Mouse (Mus musculus) gastrocnemius, postnatal 4 days (tissue): ENCODE measurements around the gene Atg16l1. TPM values are rescaled to one million over a fixed set of nuclear protein-coding genes. Genes with fewer than 3 reads are reported as not detected.

Experiments used
- DNase-seq, 2 experiments: peaks; one replicate each; pipeline ENCODE4 v3.0.0; 2021 to 2022; ENCODE audit warnings: low spot score in 2 of 2, mixed read lengths in 2 of 2
- total RNA-seq, 2 experiments: library from RNA; stranded (reverse); gene quantifications; 2 replicates each; pipeline ENCODE4 v1.2.3; 2021

Atg16l1 gene
- total RNA-seq, 2 experiments from 2014 or later: 22.4 to 24.1 TPM

DNA sequence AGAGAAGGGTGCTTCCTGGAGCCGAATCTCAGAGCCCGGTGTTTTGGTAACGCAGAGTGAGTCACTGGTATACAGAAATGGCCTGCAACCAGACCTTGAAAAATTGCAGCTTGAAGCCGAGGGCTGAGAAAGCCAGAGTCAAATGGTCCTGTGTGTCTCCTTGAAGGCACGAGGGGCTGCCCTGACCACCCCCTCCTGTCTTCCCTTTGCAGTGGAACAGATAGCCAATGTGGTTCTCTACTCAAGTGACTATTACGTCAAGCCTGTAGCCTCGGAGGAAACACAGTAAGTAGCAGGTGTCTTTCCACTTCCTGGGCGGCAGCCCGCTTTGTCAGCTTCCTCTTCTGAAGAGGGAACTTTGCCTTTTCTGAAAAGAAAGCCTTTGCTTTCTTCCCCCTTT lies 72.5 kb downstream of the Atg16l1 start:
- DNase-seq: no peak

DNA sequence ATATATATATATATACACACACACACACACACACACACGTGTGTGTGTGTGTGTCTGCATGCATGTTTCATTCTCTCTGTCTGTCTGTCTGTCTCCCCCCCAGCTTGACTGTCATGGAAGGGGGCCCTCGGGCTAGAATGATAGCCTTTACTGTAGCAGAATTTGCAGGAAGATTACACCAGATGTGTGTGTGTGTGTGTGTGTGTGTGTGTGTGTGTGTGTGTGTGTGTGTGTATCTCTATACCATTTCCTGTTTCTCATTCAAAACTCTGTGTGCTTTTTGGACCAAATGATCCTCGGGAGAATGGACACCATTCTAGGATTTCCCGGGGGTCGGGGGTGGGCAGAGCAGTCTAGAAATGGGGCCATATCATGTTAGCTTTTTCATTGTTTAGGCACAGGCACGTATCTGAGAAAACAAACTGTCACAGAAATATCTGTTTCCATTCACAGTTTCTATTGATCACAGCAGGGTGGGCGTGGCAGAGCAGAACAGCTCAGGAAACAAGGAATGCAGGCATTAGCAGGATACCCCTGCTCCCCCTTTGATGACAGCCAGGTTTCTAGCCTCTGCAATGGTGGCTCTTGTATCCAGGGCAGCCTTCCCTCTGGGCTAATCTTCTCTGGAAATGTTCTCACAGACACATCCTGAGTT lies 73.4 kb downstream of the Atg16l1 start:
- DNase-seq: no peak

DNA sequence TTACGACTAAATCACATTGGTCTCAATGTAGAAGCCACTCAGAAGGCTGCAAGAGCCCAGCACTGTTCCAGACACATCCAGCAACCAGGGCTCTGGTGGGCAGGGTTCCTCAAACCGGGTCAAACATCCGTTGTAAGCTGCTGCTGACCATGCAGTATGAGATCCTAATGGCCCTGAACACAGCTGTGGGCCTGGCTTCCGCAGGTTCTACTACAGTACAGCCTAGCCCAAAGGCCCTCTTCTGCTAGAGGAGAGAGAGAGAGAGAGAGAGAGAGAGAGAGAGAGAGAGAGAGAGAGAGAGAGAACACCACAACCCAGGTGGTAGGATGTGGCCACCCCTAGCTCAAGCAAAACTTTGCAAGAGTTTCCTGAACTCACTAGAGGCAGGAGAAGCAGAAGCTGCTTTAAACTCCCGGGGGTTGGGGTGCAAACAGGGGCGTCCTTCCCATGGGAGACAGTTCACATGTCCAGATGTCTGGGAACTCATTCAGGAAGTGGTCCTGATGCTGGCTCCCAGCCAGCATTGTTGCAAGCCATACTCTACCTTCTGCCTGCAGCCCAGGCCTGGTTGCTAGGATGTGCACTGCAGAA lies 74.0 kb downstream of the Atg16l1 start:
- DNase-seq: no peak

DNA sequence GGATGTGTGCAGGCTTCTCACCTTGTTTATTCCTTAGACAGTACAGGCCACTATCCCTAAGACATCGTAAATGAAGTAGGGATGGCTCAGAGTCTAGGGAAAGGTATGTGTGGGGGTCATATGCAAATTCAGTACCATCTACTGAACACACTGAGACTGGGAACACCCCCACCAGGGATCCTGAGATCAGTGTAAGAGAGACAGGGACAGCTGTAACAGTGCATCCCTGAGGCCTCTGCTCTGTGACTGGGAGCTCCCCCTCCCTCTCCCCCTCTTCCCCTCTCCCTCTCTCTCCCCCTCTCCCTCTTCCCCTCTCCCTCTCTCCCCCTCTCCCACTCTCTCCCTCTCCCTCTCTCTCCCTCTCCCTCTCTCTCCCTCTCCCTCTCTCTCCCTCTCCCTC lies 80.8 kb downstream of the Atg16l1 start:
- DNase-seq: no peak

DNA sequence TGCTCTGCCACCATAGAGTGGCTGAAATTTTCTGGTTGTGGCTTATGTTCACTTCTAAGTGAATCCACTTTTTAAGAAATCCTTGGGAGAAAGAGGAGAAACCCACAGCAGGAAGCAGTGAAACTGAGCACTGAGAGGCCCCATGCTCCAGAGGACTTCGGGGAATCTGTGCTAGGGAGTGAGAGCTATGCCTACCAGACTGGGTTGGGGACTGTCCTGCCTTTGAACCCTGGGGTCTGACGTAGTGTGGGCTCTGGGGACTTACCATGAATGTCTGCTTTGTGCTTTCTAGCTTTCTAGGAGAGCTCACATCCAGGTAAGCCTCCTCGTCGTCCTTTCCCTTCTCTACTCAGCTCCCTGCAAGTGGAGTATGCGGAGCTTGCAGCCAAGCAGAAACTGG lies 81.3 kb downstream of the Atg16l1 start:
- DNase-seq: no peak

DNA sequence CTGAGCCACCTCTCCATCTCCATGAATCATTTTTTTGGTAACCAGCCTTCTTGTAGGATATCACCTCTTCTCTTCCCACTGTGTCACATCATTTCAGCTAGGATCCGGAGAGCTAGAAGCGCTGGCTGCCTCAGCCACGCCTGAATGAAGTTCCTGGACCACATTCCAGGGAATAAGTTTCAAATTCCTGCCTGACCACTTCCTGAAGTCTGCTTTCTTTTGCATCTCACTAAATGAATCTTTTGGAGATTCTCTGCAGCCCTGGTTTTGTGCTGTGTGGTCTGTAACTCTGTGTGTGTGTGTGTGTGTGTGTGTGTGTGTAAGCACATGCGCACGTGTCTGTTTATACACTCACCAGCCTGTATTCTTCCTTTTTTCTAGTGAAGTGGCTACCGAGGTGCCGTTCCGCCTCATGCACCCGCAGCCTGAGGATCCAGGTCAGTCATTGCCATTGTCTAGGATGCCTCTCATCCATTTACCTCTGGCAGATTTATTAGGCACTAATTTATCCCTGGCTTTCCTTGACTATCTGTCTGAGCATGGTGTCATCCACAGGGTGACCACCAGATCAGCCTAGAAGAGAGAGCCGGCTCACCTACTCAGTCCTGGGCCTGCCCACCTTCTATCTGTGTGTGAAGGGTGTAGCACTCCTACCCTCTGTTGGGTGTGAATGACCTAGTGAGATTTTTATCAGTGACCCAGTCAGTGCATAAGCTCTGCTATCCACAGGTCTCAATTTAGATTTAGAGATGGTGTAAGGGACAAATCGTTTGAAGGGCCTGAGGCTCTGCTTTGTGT lies 84.9 kb downstream of the Atg16l1 start:
- no peak for DNase-seq

Other genes starting within 250 kb of the Atg16l1 start
- 1 to 10 TPM; 3.4 to 3.8 TPM for gene Neu2, start 246.0 kb upstream of the Atg16l1 start, total RNA-seq
- gene Ngef, start 182.0 kb upstream of the Atg16l1 start, total RNA-seq: 1 to 10 TPM in 1 of 2 experiments, under 1 TPM in 1; 0.75 to 1.2 TPM
- 10 to 100 TPM; 13.3 to 19.3 TPM for gene Inpp5d, start 135.6 kb upstream of the Atg16l1 start, total RNA-seq
- under 1 TPM; 0.47 to 0.74 TPM for gene Sag, start 47.8 kb downstream of the Atg16l1 start, total RNA-seq
- gene Dgkd, start 97.4 kb downstream of the Atg16l1 start, total RNA-seq: 10 to 100 TPM; 48.4 to 50.2 TPM